Mouse (Mus musculus) adrenal gland (tissue): Measurements from ENCODE around the gene Cd47.
"Not testable (repeated sequence)": the region's sequence is repeated elsewhere in the genome, so short reads cannot be mapped to it uniquely, and the experiment has no call there.

Experiments
- intact Hi-C: fragments of 180-260 bp; cut with DNase I; formaldehyde crosslinking; loops from one replicate; pipeline ENCODE4 v1.15.1; 2025

Cd47 gene

DNA sequence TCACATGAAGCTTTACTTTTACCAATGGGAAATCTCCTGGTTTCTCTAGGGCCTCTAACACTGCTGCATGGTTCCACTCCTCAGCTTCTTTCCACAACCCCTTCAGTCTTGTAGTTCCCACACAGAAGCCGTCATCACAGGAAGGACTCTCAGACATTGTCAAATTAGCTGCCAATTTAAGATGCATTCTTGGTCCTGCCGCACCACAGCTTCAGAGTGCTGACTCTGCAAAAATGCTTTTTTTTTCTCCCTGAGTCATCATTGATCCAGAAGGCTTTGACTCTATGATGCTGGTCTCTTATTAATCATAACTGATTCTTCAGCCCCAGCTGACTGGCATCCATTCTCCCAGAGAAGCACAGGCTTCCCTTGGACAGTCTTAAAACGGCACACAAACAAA, 19.2 kb downstream of the Cd47 start:
- intact Hi-C loops, result no loop called here

DNA sequence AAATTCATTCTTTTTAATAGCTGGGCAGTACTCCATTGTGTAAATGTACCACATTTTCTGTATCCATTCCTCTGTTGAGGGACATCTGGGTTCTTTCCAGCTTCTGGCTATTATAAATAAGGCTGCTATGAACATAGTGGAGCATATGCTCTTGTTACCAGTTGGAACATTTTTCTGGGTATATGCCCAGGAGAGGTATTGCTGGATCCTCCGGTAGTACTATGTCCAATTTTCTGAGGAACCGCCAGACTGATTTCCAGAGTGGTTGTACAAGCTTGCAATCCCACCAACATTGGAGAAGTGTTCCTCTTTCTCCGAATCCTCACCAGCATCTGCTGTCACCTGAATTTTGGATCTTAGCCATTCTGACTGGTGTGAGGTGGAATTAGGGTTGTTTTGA, 30.6 kb downstream of the Cd47 start:
- intact Hi-C loops, result not testable (repeated sequence)

DNA sequence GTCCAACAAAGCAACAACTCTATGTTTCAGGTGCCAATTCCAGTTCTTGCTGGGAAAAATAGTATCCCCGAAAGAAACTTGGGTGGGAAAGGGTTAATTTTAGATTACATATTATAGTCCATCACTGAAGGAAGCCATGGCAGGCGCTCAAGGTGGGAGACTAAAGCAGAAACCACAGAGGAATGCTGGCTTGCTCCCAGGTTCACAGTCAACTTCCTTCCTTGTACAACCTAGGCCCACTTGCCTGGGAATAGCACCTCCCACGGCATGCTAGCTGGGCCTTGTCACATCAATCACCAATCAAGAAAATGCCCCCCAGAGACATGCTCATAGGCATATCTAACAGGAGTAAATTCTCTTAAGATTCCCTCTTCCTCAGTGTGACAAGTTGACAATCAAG, 32.0 kb downstream of the Cd47 start:
- intact Hi-C loops, result no loop called here

DNA sequence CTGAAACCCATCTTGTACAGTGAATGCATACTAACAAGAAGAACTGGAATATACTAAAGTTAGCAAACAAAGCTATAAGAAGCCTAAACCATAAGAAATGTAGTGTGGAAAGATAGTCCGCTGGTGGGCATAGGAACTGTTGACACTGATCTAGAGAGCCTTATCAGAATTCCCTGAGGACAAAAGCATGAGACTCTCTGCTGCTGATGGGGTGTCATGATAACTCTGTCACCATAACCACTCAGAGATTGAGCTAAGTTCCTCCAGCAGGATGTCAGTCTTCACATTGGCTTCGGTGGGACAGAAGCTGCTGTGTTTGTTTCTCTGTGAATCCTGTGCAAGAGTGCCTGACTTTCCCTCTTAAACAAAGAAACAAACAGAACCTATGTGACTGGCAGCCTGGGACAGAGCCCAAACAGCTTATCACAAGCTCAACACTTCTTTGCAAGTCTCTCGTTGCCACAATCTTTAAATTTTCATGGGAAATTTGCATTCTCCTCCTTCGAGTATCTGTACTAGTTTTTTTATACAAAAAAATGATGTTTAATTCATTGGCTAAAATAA, 33.9 kb downstream of the Cd47 start:
- intact Hi-C loops, result no loop called here

DNA sequence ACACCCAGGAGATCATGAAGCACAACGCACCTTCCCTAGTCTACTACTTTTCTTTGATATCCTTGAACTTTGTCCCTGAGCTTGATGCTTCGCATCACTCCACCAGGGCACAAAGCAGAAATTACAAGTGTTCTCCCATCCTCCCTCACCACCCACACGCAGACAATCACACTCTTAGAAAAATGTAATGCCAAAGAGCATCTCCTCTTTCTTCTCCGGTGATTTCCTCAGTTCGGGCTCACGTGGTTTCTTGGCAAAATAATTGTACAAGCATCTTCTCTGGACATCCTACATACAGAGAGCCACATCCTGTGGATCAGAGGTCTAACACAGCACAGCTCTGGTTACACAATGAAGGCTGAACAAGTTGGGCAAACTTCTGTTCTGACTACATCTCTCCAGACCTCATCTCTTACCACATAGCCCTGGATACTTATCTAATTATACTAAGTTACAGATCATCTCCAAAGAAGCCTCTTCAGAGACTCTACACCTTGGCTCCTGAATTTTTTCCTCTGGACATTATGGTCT, 36.4 kb downstream of the Cd47 start:
- intact Hi-C loops, result no loop called here

DNA sequence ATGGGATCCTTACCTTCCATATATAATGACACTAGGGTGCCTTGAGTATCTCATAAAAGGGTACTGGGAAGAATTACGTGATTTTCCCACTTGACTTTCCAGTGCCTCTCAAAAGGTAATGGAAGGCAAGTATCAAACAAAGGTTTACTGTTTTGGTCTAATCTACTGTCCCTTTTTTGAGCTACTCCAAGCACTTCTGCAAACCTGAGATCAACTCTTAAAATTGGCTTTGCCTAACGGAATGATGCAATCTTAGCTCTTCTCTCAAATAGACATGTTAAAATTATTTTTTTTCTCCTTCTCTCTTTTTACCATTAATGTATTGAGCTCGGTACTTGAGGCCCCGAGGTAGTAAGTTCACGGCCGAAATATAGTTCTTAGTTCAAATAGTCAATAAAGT, 38.6 kb downstream of the Cd47 start:
- intact Hi-C loops, result no loop called here

DNA sequence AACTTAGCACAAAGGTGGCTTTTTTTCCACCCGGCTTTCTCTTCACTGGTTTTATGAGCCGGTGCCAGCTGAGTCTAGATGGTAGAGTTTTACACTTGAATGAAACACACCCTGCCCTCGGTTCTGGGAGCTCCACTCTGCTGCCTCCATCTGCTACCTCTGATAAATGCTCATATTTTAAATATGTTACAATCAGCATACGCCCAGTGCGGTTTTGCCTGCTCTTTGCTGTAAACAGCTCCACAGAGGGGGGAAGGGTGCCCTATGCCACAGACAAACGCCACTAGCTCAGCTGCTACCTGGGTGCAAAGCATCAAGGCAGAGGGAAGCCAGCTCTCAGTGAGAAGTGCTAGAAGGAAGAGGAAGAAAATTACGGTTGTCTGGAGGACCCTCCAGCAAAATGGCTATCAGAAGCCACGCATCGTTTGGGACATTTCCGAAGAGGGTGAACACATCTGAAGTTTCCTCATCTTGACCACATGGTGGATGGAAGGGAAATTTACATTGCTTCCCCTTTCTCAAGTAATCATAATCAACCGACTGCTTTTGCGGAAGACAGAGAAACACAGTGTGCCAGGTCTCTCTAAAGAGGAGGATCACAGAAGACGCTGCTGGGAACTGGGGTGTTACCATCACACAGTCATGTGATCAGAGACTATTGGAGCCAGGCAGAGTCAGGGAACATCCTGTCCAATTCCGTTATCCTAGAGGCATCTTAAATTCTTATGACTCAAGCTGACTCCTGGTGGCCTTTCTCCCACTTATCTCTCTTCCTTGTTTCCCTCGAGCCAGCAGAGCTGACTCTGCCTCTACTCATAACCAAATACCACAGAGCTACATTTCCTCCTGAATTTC, 39.6 kb downstream of the Cd47 start:
- intact Hi-C loops, result no loop called here

DNA sequence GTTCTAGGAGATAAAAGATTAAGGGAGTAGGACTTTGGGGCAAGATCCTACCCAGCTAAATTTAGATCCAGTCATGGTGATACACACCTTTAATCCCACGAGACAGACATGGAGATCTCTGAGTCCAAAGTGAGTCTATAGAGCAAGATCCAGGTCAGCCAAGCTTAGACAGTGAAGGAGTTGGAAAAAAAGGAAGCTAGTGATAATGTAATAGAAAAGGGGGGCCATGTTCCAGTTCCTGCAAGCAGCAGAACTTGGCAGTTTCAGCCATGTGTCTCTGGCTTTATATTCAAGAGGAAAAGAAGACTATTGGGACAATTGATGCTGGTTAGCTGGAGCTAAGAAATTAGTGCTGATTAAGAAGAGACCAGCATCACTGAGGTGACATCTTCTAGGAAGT, 43.4 kb downstream of the Cd47 start:
- intact Hi-C loops, result no loop called here

DNA sequence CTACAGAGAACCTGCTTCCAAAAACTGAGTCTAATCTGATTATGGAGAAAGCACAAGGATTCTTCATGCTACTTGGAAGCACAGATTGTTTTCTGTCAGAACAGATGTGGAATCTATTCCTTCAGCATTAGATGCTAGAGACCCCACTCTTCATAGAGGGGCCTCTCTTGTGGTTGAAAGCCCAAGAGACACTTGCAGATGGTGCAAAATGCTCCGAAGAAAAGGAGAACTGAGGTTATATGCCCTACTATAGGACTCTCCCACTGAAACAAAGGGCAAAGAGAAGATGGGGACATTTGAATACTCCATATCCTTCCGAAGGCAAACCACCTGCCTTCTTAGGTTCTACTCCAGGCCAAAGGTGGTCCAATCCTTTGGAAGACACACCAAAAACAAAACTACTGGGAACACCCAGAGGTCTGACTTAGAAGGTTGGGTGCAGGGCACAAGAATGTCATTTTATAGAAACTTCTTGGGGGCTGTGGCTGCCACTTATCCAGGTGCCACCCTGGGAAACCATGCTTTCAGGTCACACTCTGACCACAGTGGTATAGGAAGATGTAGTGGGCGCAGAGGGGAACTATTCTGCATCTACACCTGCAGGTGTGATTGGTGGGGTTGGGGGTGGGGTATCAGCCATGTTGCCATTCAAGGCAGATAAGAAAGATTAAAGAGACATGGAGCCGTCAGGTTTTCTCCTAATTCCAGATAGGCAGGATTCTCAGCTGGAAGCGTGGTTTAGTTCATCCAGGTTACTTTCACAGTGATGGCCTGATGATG, 47.1 kb downstream of the Cd47 start:
- intact Hi-C loops, result loop anchor here (5.0 kb wide), 1 partner anchor 40 kb away; no protein-coding TSS in a partner anchor

DNA sequence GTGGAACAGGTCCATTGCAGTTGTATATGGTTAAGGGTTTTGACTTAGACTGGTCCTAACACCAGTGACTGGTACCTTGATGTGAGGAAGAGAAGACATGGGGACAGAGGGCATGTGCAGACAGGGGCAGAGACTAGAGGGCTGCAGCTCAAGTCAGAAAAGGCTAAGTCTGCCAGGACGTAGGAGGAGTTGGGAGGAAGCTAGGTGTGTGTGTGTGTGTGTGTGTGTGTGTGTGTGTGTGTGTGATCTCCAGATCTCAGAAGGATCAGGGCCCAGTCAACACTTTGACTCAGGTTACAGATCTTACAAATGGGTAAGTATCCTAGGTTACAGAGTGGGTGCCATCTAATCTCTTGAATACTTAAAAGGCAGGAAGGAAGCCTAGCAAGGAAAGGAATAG, 48.3 kb downstream of the Cd47 start:
- intact Hi-C loops, result loop anchor here (5.0 kb wide), 1 partner anchor 41 kb away; no protein-coding TSS in a partner anchor

DNA sequence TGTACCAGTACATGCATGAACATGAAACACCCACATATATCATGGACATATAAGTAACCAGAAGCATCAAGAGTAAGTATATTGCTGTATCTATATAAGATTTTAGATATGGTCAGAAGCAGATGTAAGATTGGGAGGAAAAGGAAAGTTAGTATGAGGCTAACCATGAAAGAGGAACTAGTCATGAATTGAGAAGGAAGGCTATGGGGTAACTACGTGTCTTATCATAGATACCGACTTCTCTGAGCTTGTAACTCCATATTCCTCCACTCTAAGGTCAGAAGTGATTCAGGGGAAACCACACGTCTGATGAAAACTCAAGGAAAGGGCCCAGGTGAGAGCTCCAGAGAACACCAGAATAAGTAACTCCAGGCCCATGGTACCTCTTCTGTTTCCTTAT, 52.6 kb downstream of the Cd47 start:
- intact Hi-C loops, result loop anchor here (10.0 kb wide), 1 partner anchor 102 kb away; no protein-coding TSS in a partner anchor

DNA sequence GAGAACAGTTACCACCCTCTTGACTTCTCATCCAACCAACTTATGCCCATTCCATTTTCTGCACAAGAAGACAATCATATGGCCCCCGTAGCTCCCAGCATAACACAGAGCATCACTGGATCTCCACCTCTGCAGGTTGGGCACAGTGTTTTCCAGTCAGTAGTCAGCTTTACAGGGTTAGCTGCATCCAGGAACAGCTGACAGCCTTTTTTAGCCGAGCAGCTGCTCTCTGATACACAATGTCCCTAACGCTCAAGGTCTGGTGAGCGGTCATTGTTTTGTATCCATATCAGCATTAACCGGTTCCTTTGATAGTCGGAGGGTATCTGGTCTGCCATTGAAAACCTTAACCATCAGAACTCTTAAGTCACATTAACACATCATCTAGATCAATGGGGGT, 53.3 kb downstream of the Cd47 start:
- intact Hi-C loops, result loop anchor here (10.0 kb wide), 1 partner anchor 101 kb away; no protein-coding TSS in a partner anchor

DNA sequence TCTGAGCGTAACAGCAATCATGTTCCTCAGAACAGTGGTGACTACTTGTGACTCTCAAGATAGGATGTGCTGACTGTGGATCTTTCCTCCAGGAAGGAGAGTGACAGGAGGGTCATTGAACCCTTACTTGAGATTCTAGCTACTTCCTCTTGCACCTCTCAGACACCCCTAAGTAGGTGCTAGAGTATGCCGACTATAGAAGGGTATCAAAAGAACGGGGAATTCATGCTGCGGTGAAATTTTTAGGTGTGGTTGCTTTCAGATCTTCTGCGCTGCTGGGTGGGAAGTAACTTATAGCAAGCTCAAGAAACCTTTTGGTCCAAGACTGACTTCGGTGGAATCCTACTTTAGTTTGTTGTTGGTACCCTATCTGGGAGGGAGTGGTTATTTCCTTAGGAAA, 53.9 kb downstream of the Cd47 start:
- intact Hi-C loops, result loop anchor here (10.0 kb wide), 1 partner anchor 101 kb away; no protein-coding TSS in a partner anchor

DNA sequence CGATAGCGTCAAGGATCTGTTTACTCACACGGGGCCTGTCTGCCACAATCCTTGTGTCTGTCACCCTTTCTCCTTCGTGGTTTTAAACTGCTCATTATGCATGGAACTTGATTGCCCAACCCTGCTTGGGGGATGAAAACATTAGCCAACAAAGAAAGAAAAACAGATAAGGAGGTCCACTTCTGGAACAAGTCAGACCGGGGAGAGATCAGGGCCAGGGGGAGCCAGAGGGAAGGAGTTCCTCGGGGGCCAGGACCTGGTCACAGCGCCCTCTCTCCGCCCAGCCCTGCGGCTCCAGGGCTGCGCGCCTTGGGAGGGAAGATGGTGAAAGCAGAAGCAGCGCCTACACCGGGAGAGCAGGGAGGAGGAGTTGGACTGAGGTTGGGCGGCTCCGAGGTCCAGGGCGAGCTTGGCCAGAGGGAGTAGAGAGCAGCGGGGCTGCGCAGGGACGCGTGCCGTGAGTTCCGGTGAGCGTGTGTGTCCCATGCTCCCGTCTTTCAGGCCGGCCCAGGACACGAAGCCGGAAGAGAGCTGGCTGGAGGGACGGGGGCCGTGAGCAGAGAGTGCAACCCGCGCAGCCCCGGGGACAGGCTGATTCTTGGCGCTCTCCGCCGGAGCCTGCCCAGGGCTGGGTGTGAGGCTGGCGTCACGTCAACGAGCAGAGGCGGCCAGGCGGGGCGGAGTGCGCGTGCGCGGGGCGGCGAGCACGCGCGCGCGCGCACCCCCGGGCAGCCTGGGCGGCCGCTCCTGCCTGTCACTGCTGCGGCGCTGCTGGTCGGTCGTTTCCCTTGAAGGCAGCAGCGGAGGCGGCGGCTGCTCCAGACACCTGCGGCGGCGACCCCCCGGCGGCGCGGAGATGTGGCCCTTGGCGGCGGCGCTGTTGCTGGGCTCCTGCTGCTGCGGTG, 54.9 kb downstream of the Cd47 start:
- intact Hi-C loops, result loop anchor here (5.0 to 10.0 kb wide), 4 partner anchors 37 to 187 kb away; no protein-coding TSS in a partner anchor

DNA sequence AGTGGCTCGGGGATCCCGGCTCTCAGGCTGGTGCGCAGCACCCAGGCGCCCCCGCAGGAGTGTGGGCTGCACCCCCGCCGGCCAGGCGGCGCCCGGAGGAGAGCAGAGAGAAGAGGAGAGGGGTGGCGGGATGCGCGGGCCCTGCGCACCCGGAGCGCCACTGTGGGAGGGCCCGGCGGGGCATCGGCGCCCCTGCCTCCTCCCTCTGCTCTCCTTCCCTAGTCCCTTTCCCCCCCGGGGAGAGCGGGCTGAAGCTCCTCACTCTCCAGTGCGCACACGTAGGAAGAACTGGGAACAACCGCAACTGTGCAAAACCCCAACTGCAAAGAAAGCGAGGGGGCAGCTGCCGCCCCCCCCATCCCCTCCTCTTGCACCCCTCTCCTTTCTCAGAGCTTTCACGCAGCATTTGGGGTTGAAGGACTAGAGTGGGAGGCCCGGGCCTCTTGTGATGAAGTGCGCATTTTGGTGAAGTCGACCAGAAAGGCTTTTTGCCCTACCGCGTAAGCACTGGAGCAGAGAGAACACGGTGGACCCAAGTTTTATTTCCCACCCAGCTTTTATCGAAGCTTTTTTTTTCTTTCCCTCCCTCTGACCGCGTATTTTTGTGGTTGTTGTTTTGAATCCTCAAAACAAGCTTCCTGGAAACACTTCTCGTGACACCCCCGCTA, 55.6 kb downstream of the Cd47 start:
- intact Hi-C loops, result loop anchor here (5.0 to 10.0 kb wide), 4 partner anchors 36 to 186 kb away; no protein-coding TSS in a partner anchor

DNA sequence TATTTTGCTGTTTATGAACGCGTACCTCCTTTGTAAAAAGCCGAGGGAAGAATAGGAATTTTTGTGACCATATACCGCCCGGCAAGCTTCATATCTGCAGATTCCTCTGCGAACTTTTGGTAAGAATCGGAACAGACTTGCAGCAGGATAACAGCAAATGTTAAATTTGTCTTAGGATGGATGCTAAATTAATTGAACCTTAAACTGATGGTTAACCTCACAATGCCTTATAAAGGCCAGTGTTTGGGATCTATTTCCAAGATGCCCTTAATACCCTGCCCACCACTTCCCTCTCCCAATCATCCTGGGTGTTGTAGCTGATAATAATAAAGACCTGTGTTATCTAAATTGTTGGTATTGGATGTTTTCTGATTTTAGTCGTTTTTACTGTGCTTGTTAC, 56.3 kb downstream of the Cd47 start:
- intact Hi-C loops, result loop anchor here (5.0 to 10.0 kb wide), 4 partner anchors 36 to 186 kb away; no protein-coding TSS in a partner anchor

DNA sequence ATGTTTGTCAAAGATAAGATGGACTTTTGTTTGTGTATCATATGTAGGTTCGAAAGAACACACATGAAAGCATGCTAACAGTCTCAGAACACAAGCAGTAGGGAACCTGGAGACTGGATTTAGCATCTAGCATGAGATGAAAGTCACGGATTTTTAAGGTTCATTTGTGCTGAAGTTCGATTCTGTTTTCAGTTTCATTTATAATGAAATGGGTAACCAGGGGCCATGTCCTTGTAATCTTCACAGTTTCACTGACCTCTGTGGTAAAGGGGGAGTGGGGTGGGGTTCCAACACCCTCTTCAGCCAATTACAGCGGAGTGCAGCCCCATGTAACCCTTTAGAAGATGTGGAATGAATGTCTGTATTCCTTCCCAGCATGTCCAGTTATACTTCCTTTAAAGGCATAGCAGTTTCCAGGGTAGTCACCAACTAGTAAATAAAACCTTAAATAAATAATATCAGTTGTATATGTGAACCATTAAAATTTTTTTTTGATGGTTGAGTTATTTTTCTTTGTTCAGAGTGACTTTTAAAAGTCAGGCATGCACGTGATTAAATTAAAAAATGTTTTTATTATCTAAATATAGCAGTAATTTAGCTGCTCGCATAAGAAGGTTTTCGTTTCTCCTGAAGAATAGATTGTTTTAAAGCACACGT, 57.3 kb downstream of the Cd47 start:
- intact Hi-C loops, result loop anchor here (5.0 to 10.0 kb wide), 4 partner anchors 35 to 185 kb away; no protein-coding TSS in a partner anchor

DNA sequence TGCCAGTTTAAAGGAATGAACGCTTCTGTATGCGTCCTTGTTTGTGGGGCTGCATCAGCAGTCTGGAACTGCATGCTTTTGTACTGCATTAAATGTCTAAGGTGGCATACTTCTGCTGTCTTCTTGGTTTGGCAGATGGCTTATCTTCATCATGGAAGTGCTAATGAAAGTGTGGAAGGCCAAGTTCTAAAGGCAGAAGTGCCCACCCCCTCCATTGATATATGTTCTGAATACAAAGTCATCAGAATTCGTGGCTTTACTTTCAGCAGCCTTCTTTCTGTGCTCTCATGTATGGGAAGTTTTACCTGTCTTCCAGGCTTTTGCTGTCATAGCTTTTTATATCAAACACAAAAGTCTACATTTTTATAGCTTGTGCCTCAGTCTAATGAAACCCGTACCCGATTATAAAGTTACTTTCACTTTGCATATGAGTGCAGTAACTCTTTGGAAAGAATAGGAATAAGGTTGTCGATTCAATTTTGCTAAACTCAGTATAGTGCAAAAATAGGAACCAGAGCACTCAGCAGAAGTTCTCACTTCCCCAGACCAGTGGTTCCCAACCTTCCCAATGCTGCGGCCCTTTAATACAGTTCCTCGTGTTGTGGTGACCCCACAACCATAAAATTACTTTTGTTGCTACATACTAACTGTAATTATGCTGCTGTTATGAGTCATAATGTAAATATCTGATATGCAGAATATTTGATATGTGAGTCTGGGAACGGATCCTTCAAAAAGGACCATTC, 58.0 kb downstream of the Cd47 start:
- intact Hi-C loops, result loop anchor here (5.0 to 10.0 kb wide), 4 partner anchors 34 to 184 kb away; no protein-coding TSS in a partner anchor
